Mouse (Mus musculus) hindbrain, postnatal 0 days (tissue): ENCODE data around the gene Ubqln4. TPM values are rescaled to one million over a fixed set of nuclear protein-coding genes. Genes with fewer than 3 reads are reported as not detected.
A peak's percentile ranks its signal among the peaks of the same experiment; 100 is the strongest.

ENCODE experiments used
- ATAC-seq: fragments of 200-750 bp; cut with Nextera tagmentation; 2 replicates; pipeline ENCODE4 v1.8.0; 2017; ENCODE audit warnings: mild to moderate bottlenecking, moderate TSS enrichment, moderate library complexity
- DNase-seq: peaks from one replicate; pipeline ENCODE4 v3.0.0-alpha.2; 2015; ENCODE audit warnings: low spot score
- H3K27ac ChIP-seq: fragments of 300-500 bp; sonication (generic); 2 replicates; pipeline ENCODE4 v1.5.1; 2014; ENCODE audit warnings: mild to moderate bottlenecking
- H3K27me3 ChIP-seq: fragments of 300-500 bp; sonication (generic); 2 replicates; pipeline ENCODE4 v1.6.1; 2014; ENCODE audit warnings: low read length, mixed read lengths; ENCODE audit not compliant: insufficient read depth
- H3K36me3 ChIP-seq: fragments of 300-500 bp; sonication (generic); 2 replicates; pipeline ENCODE4 v1.6.1; 2014; ENCODE audit warnings: low read length, mixed read lengths; ENCODE audit not compliant: insufficient read depth
- H3K4me1 ChIP-seq: fragments of 300-500 bp; sonication (generic); 2 replicates; pipeline ENCODE4 v1.6.1; 2014; ENCODE audit warnings: antibody characterized with exemption, low read length, mixed read lengths; ENCODE audit not compliant: insufficient read depth
- H3K4me2 ChIP-seq: fragments of 300-500 bp; sonication (generic); 2 replicates; pipeline ENCODE4 v1.6.1; 2014; ENCODE audit warnings: low read depth, mild to moderate bottlenecking, low read length, moderate library complexity, mixed read lengths
- H3K4me3 ChIP-seq: fragments of 300-500 bp; sonication (generic); 2 replicates; pipeline ENCODE4 v1.5.1; 2014; ENCODE audit warnings: low read length
- H3K9ac ChIP-seq: fragments of 300-500 bp; sonication (generic); replicated peaks from 2 replicates; pipeline ENCODE4 v1.6.1; 2014; ENCODE audit warnings: mild to moderate bottlenecking, low read length, moderate library complexity, mixed read lengths
- H3K9me3 ChIP-seq: fragments of 300-500 bp; sonication (generic); 2 replicates; pipeline ENCODE4 v1.6.1; 2016; ENCODE audit warnings: low read length, mixed read lengths
- CTCF ChIP-seq: IDR thresholded peaks from 2 replicates; pipeline ENCODE4 v1.5.1; 2016; ENCODE audit warnings: antibody characterized with exemption, control low read depth, low read depth
- WGBS: fragments of 180-500 bp; shearing (Covaris S2); extraction: QIAGEN DNeasy Blood & Tissue Kit; methylation state at CpG from one replicate; pipeline ENCODE4 v1.1.7; 2014; 5-methylcytosine and 5-hydroxymethylcytosine counted together
- polyA plus RNA-seq: library from polyadenylated mRNA; unstranded; fragments of >200 nt; fragmentation: Nextera tagmentation; extraction: Ambion mirVana; gene quantifications from 2 replicates; pipeline ENCODE4 v1.2.1, GENCODE M21; 2015
- total RNA-seq: library from RNA; depleted of rRNA; stranded (reverse); fragments of >200 nt; gene quantifications from 2 replicates; pipeline ENCODE4 v1.2.3, GENCODE M21; 2014

The Ubqln4 gene
- total and polyA plus RNA-seq, 2 experiments from 2014 or later: 29.8 to 131 TPM

- Histone ChIP-seq H3K27me3 (no peaks in the 10 kb centered on the region), H3K4me3 (peak overlapping the region; percentile 92), H3K27ac (peak overlapping the region; percentile 97), H3K4me1 (0 out of 2 replicates have a peak, but pooled peaks cover 5% of the 10 kb centered on the region), H3K4me2 (peak overlapping the region; percentile 91), H3K36me3 (peaks cover 27% of the 10 kb centered on the region), H3K9me3 (no peaks in the 10 kb centered on the region), H3K9ac (peak overlapping the region; percentile 96)
- DNase-seq (peak; percentile 70), ATAC-seq (peak; percentile 51)
- 1% methylated on average over 30 of the region's 41 CpGs for WGBS
- TF ChIP-seq CTCF: peak; percentile 28
These were observed 475 bp downstream of the Ubqln4 start for GRCm38 (mm10) chr3:88553880-88554586.

- ATAC-seq: no peak
- H3K36me3 ChIP-seq: peaks cover 38% of the 10 kb centered on the region
- peak overlapping the region; percentile 43; the same call in 1 of the 2 replicates for H3K27ac ChIP-seq
- peak overlapping the region; percentile 96; the same call in 1 of the 2 replicates for H3K9ac ChIP-seq
- H3K4me2 ChIP-seq: peak overlapping the region; percentile 91; the same call in 1 of the 2 replicates
- no peak for TF ChIP-seq CTCF
- no peak for DNase-seq
- no peaks in the 10 kb centered on the region for H3K27me3 ChIP-seq
- no peak overlapping the region for H3K4me3 ChIP-seq
- H3K9me3 ChIP-seq: no peaks in the 10 kb centered on the region
- 82% methylated on average over 5 of the region's 5 CpGs for WGBS
- 0 out of 2 replicates have a peak, but pooled peaks cover 5% of the 10 kb centered on the region for H3K4me1 ChIP-seq
These were observed 1.6 kb downstream of the Ubqln4 start for GRCm38 (mm10) chr3:88555069-88555605.

GRCm38 (mm10) chr3:88555731-88556130 is 2.2 kb downstream of the Ubqln4 start:
- H3K9me3 ChIP-seq: no peaks in the 10 kb centered on the region
- H3K36me3 ChIP-seq: peaks cover 44% of the 10 kb centered on the region
- no peak overlapping the region for H3K9ac ChIP-seq
- TF ChIP-seq CTCF: no peak
- 0 out of 2 replicates have a peak, but pooled peaks cover 5% of the 10 kb centered on the region for H3K4me1 ChIP-seq
- no peak for ATAC-seq
- no peak overlapping the region for H3K4me2 ChIP-seq
- H3K27ac ChIP-seq: no peak overlapping the region
- no peaks in the 10 kb centered on the region for H3K27me3 ChIP-seq
- no peak overlapping the region for H3K4me3 ChIP-seq
- 97% methylated on average over 6 of the region's 6 CpGs for WGBS
- DNase-seq: no peak

GRCm38 (mm10) chr3:88556616-88557015 is 3.1 kb downstream of the Ubqln4 start:
- no peak overlapping the region for H3K9ac ChIP-seq

GRCm38 (mm10) chr3:88559596-88559995 is 6.0 kb downstream of the Ubqln4 start:
- H3K27me3 ChIP-seq: no peaks in the 10 kb centered on the region
- no peak overlapping the region for H3K27ac ChIP-seq
- H3K4me1 ChIP-seq: 0 out of 2 replicates have a peak, but pooled peaks cover 5% of the 10 kb centered on the region
- 92% methylated on average over 9 of the region's 9 CpGs for WGBS
- DNase-seq: no peak
- H3K36me3 ChIP-seq: peaks cover 66% of the 10 kb centered on the region
- H3K9me3 ChIP-seq: no peaks in the 10 kb centered on the region
- no peak for ATAC-seq
- no peak overlapping the region for H3K9ac ChIP-seq
- H3K4me3 ChIP-seq: no peak overlapping the region
- no peak overlapping the region for H3K4me2 ChIP-seq
- no peak for TF ChIP-seq CTCF

More at GRCm38 (mm10) chr3:88556616-88557015, 3.1 kb downstream of the Ubqln4 start:
- no peak overlapping the region for H3K4me3 ChIP-seq
- H3K36me3 ChIP-seq: peaks cover 49% of the 10 kb centered on the region
- H3K27me3 ChIP-seq: no peaks in the 10 kb centered on the region
- DNase-seq (no peak), ATAC-seq (no peak)
- no peak for TF ChIP-seq CTCF
- H3K27ac ChIP-seq: no peak overlapping the region
- 97% methylated on average over 8 of the region's 8 CpGs for WGBS
- H3K4me1 ChIP-seq: 0 out of 2 replicates have a peak, but pooled peaks cover 5% of the 10 kb centered on the region
- H3K9me3 ChIP-seq: no peaks in the 10 kb centered on the region
- H3K4me2 ChIP-seq: no peak overlapping the region

GRCm38 (mm10) chr3:88561989-88562388 is 8.4 kb downstream of the Ubqln4 start:
- 63% methylated on average over 4 of the region's 4 CpGs for WGBS

GRCm38 (mm10) chr3:88563442-88563841 is 9.9 kb downstream of the Ubqln4 start:
- H3K4me3 ChIP-seq: no peak overlapping the region

More at GRCm38 (mm10) chr3:88561989-88562388, 8.4 kb downstream of the Ubqln4 start:
- TF ChIP-seq CTCF: no peak
- Histone ChIP-seq H3K4me2 (no peak overlapping the region), H3K4me3 (no peak overlapping the region), H3K36me3 (peaks cover 76% of the 10 kb centered on the region), H3K4me1 (no peaks in the 10 kb centered on the region), H3K27ac (no peak overlapping the region), H3K9ac (no peak overlapping the region), H3K27me3 (no peaks in the 10 kb centered on the region), H3K9me3 (no peaks in the 10 kb centered on the region)
- DNase-seq (peak; percentile 34), ATAC-seq (peak; percentile 50; the same call in 1 of the 2 replicates)

More at GRCm38 (mm10) chr3:88563442-88563841, 9.9 kb downstream of the Ubqln4 start:
- H3K9me3 ChIP-seq: no peaks in the 10 kb centered on the region
- no peaks in the 10 kb centered on the region for H3K4me1 ChIP-seq
- TF ChIP-seq CTCF: no peak
- H3K27me3 ChIP-seq: no peaks in the 10 kb centered on the region
- 46% methylated on average over 4 of the region's 4 CpGs for WGBS
- no peak overlapping the region for H3K4me2 ChIP-seq
- ATAC-seq: peak; percentile 60
- peak; percentile 21 for DNase-seq
- H3K27ac ChIP-seq: no peak overlapping the region
- no peak overlapping the region for H3K9ac ChIP-seq
- peaks cover 75% of the 10 kb centered on the region for H3K36me3 ChIP-seq
